Mouse (Mus musculus) liver, embryonic 14.5 days (tissue): ENCODE measurements at regions not wholly inside any gene's neighbourhood (a gene's known extent, or its start where the extent isn't known, plus 50 kb on each side); places are given as distances from the start of the nearest gene placed in this dataset.

Experiments
- ATAC-seq: fragments of 200-750 bp; cut with Nextera tagmentation; 2 replicates; pipeline ENCODE4 v1.8.0; 2017; ENCODE audit warnings: moderate number of reproducible peaks, mild to moderate bottlenecking, moderate library complexity; ENCODE audit not compliant: insufficient read depth
- DNase-seq, 3 experiments: peaks; one replicate each; pipeline ENCODE4 v3.0.0-alpha.2; 2012 to 2013; ENCODE audit warnings: low read depth in 3 of 3, low spot score in 3 of 3
- H3K27ac ChIP-seq: fragments of 300-500 bp; sonication (generic); 2 replicates; pipeline ENCODE4 v1.5.1; 2014; ENCODE audit warnings: moderate library complexity, mild to moderate bottlenecking, control low read depth, inconsistent platforms
- H3K27me3 ChIP-seq: fragments of 300-500 bp; sonication (generic); 2 replicates; pipeline ENCODE4 v1.6.1; 2014; ENCODE audit warnings: mild to moderate bottlenecking, low read length, moderate library complexity; ENCODE audit not compliant: control insufficient read depth, insufficient read depth
- H3K36me3 ChIP-seq: fragments of 300-500 bp; sonication (generic); replicated peaks from 2 replicates; pipeline ENCODE4 v1.6.1; 2014; ENCODE audit warnings: low read depth; ENCODE audit not compliant: control insufficient read depth, insufficient read depth
- H3K4me1 ChIP-seq, 2 experiments: fragments of 200-500 bp in 1 of 2; fragments of 300-500 bp in 1 of 2; sonication (generic) in 1 of 2; replicated peaks; 2 replicates each; pipeline ENCODE4 v1.6.1; 2012 to 2014; ENCODE audit warnings: antibody characterized with exemption in 1 of 2, inconsistent platforms in 1 of 2, low read length in 1 of 2; ENCODE audit not compliant: control insufficient read depth in 2 of 2, insufficient read depth in 2 of 2
- H3K4me2 ChIP-seq: fragments of 300-500 bp; sonication (generic); 2 replicates; pipeline ENCODE4 v1.6.1; 2014; ENCODE audit warnings: low read depth, mild to moderate bottlenecking, control low read depth, moderate library complexity
- H3K4me3 ChIP-seq, 2 experiments: fragments of 200-500 bp in 1 of 2; fragments of 300-500 bp in 1 of 2; sonication (generic) in 1 of 2; 2 replicates each; pipeline ENCODE4 v1.5.1; 2012 to 2014; ENCODE audit warnings: low read depth in 2 of 2, low read length in 2 of 2, mild to moderate bottlenecking in 2 of 2, control low read depth in 1 of 2, inconsistent platforms in 1 of 2, moderate library complexity in 1 of 2; ENCODE audit not compliant: insufficient read depth in 1 of 2
- H3K9ac ChIP-seq: fragments of 300-500 bp; sonication (generic); replicated peaks from 2 replicates; pipeline ENCODE4 v1.6.1; 2014; ENCODE audit warnings: mild to moderate bottlenecking, control low read depth, moderate library complexity
- H3K9me3 ChIP-seq: fragments of 300-500 bp; sonication (generic); 2 replicates; pipeline ENCODE4 v1.6.1; 2016; ENCODE audit warnings: low read length, mixed read lengths; ENCODE audit not compliant: control insufficient read depth
- CTCF ChIP-seq: IDR thresholded peaks from 2 replicates; pipeline ENCODE4 v1.5.1; 2016; ENCODE audit warnings: antibody characterized with exemption, low read depth, control low read depth
- EP300 ChIP-seq: IDR thresholded peaks from 2 replicates; pipeline ENCODE4 v1.6.1; 2016; ENCODE audit warnings: antibody characterized with exemption, low read depth
- WGBS: fragments of 180-500 bp; shearing (Covaris S2); extraction: QIAGEN DNeasy Blood & Tissue Kit; methylation state at CpG from one replicate; pipeline ENCODE4 v1.1.7; 2014; ENCODE audit not compliant: insufficient replicate concordance; 5-methylcytosine and 5-hydroxymethylcytosine counted together

DNA sequence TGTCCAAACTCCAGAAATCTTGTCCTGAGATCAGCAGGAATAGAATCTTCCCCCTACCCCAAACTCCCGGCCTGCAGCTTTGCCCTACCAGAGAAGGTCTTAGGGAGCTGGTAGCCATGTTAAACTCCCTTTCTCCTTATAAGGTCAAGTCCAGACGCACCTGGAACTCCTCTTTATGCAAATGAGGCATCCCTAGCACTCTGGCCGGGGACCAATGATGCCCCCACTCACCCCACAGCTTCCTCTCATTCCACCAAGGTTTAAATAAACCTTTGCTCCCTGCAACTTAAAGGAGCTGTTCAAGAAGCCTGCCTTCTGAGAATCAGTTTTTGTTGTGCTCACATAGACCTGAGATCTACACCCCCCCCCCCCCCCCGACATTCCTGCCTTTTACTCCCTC lies 158.6 kb upstream of the Gimd1 start:
- H3K9ac ChIP-seq, result no peak overlapping the region
- H3K9me3 ChIP-seq, result no peaks in the 10 kb centered on the region
- H3K4me2 ChIP-seq, result no peak overlapping the region
- H3K36me3 ChIP-seq, result no peaks in the 10 kb centered on the region
- no peaks in the 10 kb centered on the region for H3K4me1 ChIP-seq
- H3K27ac ChIP-seq, result no peak overlapping the region
- DNase-seq (no peak), ATAC-seq (no peak)
- TF ChIP-seq CTCF (no peak), EP300 (no peak)
- no peaks in the 10 kb centered on the region for H3K27me3 ChIP-seq
- WGBS, result 39% methylated on average over 4 of the region's 4 CpGs
- H3K4me3 ChIP-seq, result no peak overlapping the region

DNA sequence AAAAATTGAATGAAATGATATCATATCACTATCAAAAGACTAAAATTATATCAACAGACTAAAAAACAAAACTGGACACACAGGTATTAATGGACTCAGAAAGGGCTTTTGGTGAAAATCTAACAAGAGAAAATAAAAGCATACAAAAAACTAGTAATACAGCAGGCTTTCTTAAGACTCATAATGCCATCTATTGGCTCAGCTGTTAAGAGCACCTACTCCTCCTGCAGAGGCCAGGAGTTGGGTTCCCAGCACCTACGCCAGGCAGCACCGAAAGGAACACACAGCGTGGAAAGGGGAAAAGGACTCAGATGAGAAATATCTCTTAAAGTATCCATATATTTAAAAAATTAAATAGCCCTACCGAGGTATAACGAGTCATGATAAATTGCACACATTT lies 151.9 kb upstream of the Gimd1 start:
- no peaks in the 10 kb centered on the region for H3K4me1 ChIP-seq
- H3K27me3 ChIP-seq, result no peaks in the 10 kb centered on the region
- no peaks in the 10 kb centered on the region for H3K36me3 ChIP-seq
- H3K9me3 ChIP-seq, result no peaks in the 10 kb centered on the region
- no peak overlapping the region for H3K4me2 ChIP-seq
- no peak for ATAC-seq
- DNase-seq, result no peak
- no peak for TF ChIP-seq CTCF
- no peak overlapping the region for H3K9ac ChIP-seq
- H3K4me3 ChIP-seq, result no peak overlapping the region
- 63% methylated on average over 5 of the region's 5 CpGs for WGBS
- no peak overlapping the region for H3K27ac ChIP-seq

DNA sequence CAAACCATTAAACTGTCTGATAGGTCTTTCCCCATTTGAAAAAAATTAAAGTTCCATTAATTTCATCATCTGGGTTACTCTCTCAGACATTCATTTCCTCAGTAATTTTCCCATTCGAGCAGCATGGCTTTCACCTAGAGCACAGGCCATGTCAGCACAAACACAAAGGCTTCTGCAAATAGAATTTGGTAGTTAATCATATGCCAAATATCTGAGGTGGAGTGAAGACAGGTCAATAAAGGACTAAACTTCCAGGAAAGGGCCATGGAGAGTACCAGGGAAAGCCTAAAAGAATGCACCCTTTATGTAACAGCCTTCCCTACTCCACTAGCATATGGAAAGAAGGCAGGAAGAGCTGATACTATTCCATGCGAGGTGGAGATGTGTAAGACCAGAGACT lies 150.3 kb upstream of the Gimd1 start:
- H3K4me3 ChIP-seq, result no peak overlapping the region
- no peak for ATAC-seq
- no peaks in the 10 kb centered on the region for H3K4me1 ChIP-seq
- no peak overlapping the region for H3K9ac ChIP-seq
- TF ChIP-seq CTCF, result no peak
- no peak for TF ChIP-seq EP300
- H3K27me3 ChIP-seq, result no peaks in the 10 kb centered on the region
- no peak overlapping the region for H3K27ac ChIP-seq
- WGBS, result 39% methylated on average over 2 of the region's 2 CpGs
- peak in 1 of 3 experiments; percentile 1 for DNase-seq
- no peaks in the 10 kb centered on the region for H3K9me3 ChIP-seq
- no peaks in the 10 kb centered on the region for H3K36me3 ChIP-seq
- no peak overlapping the region for H3K4me2 ChIP-seq

DNA sequence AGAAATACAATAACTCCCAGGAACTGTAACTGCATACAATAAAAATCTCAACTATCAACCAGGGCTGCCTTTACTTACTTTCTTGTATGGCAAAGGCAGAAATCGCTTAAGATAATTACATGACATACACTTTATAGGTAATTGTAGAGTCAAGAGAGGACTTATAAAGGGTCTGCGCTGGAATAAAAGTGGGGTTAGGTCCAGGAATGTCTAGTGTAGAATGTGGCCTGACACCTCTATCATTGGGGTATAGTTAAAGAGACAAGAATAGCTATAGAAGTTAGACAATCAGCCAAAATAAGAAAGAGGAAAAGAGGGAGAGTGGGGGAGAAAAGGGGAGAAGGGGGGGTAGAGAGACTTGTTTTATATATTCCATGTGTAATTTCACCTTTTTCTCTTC lies 144.8 kb upstream of the Gimd1 start:
- Histone ChIP-seq H3K27me3 (no peaks in the 10 kb centered on the region), H3K4me1 (no peaks in the 10 kb centered on the region), H3K36me3 (no peaks in the 10 kb centered on the region), H3K4me3 (no peak overlapping the region), H3K4me2 (no peak overlapping the region), H3K27ac (no peak overlapping the region), H3K9ac (no peak overlapping the region), H3K9me3 (no peaks in the 10 kb centered on the region)
- ATAC-seq (no peak), DNase-seq (no peak)
- TF ChIP-seq EP300 (no peak), CTCF (no peak)
- 63% methylated on average over 2 of the region's 2 CpGs for WGBS

DNA sequence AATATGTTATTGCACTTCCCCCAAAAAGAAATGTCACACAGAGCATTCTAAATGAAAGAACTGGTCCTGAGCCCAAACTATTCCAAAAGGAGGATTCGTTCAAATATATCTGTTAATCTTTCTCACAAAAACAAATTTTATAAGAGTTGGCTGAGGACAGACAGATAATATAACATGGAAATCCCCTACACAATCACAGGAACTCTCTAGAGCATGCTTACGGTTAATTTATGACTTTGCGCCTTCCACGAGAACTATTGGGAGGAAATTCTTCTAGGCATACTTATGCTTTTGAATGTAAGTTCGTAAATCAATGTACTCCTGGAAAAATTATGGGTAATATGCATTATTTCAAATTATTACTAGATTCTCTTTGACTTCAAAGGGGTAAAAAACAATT lies 144.1 kb upstream of the Gimd1 start:
- 61% methylated on average over 5 of the region's 5 CpGs for WGBS
- Histone ChIP-seq H3K4me1 (no peaks in the 10 kb centered on the region), H3K36me3 (no peaks in the 10 kb centered on the region), H3K9me3 (no peaks in the 10 kb centered on the region), H3K9ac (no peak overlapping the region), H3K27me3 (no peaks in the 10 kb centered on the region), H3K4me2 (no peak overlapping the region), H3K4me3 (no peak overlapping the region), H3K27ac (no peak overlapping the region)
- ATAC-seq (no peak), DNase-seq (no peak)
- no peak for TF ChIP-seq EP300
- TF ChIP-seq CTCF, result no peak
